Mouse (Mus musculus) liver, adult 2 months (tissue): Measurements from ENCODE around the gene Psme2.

Experiments used
- CTCF ChIP-seq: fragments of 200-500 bp; IDR thresholded peaks from 2 replicates; pipeline ENCODE4 v1.5.1; 2011; ENCODE audit warnings: low read depth, low read length, control low read depth
- POLR2A ChIP-seq: fragments of 200-500 bp; IDR thresholded peaks from 2 replicates; pipeline ENCODE4 v1.6.1; 2011; ENCODE audit warnings: low read length, control low read depth; ENCODE audit not compliant: insufficient read depth; ENCODE audit errors: extremely low read depth

DNA sequence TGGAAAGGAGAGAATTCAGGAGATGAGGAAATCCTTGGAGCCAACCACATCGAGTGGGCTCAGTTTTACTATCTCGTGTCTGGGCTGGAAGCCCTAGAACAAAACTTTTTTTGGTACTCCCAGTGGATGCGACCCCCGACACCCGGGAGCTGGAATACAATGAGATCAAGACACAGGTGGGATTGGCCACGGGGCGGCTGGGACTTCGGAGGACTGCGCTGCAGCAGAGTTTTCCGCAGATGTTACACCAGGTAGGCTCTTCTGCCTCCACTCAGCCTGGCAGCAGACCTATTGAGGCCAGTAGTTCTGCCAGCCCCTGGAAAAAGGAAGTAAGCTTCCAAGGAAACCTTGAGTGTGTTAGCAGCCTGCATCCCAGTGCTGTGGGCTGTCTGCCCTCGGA, 27.7 kb downstream of the Psme2 start:
- TF ChIP-seq CTCF: no peak
- TF ChIP-seq POLR2A: no peak
